Mouse (Mus musculus) embryonic fibroblast, embryonic 13.5 days (primary cell): ENCODE measurements around the gene Sub1.

Experiments used
- CTCF ChIP-seq: IDR thresholded peaks from 2 replicates; pipeline ENCODE4 v1.5.1; 2011; ENCODE audit warnings: mild to moderate bottlenecking, control low read depth, low read length, moderate library complexity, borderline replicate concordance; ENCODE audit not compliant: insufficient read depth
- POLR2A ChIP-seq: IDR thresholded peaks from 2 replicates; pipeline ENCODE4 v1.6.1; 2011; ENCODE audit warnings: low read depth, mild to moderate bottlenecking, control low read depth, low read length, moderate library complexity

GRCm38 (mm10) chr15:12017700-12018427 lies 21.1 kb upstream of the Sub1 start:
- TF ChIP-seq CTCF: no peak
- no peak for TF ChIP-seq POLR2A
